Mouse (Mus musculus) intestine, embryonic 14.5 days (tissue): ENCODE data around the gene Slc10a7. TPM values are rescaled to one million over a fixed set of nuclear protein-coding genes. Genes with fewer than 3 reads are reported as not detected.

Experiments
- ATAC-seq: fragments of 200-750 bp; cut with Nextera tagmentation; replicated peaks from 2 replicates; pipeline ENCODE4 v1.8.0; 2017; ENCODE audit warnings: low read depth, moderate number of reproducible peaks, moderate TSS enrichment, moderate library complexity; ENCODE audit not compliant: low FRiP score, low TSS enrichment
- DNase-seq: peaks from one replicate; pipeline ENCODE4 v3.0.0-alpha.2; 2018; ENCODE audit warnings: low spot score
- H3K27ac ChIP-seq: fragments of 300-500 bp; sonication (generic); 2 replicates; pipeline ENCODE4 v1.5.1; 2014; ENCODE audit warnings: low read depth, mild to moderate bottlenecking, control low read depth
- H3K27me3 ChIP-seq: fragments of 300-500 bp; sonication (generic); replicated peaks from 2 replicates; pipeline ENCODE4 v1.6.1; 2014; ENCODE audit warnings: low read length, control low read depth; ENCODE audit not compliant: control insufficient read depth, insufficient read depth
- H3K36me3 ChIP-seq: fragments of 300-500 bp; sonication (generic); 2 replicates; pipeline ENCODE4 v1.6.1; 2014; ENCODE audit warnings: low read length, control low read depth; ENCODE audit not compliant: control insufficient read depth, insufficient read depth
- H3K4me1 ChIP-seq: fragments of 300-500 bp; sonication (generic); replicated peaks from 2 replicates; pipeline ENCODE4 v1.6.1; 2014; ENCODE audit warnings: low read length, control low read depth, mixed read lengths; ENCODE audit not compliant: control insufficient read depth, insufficient read depth
- H3K4me2 ChIP-seq: fragments of 300-500 bp; sonication (generic); 2 replicates; pipeline ENCODE4 v1.6.1; 2014; ENCODE audit warnings: low read length
- H3K4me3 ChIP-seq: fragments of 300-500 bp; sonication (generic); 2 replicates; pipeline ENCODE4 v1.5.1; 2014; ENCODE audit warnings: low read depth, low read length, control low read depth, mixed read lengths
- H3K9ac ChIP-seq: fragments of 300-500 bp; sonication (generic); 2 replicates; pipeline ENCODE4 v1.6.1; 2014; ENCODE audit warnings: mild to moderate bottlenecking, low read length
- H3K9me3 ChIP-seq: fragments of 300-500 bp; sonication (generic); 2 replicates; pipeline ENCODE4 v1.6.1; 2016; ENCODE audit warnings: low read length, control low read depth; ENCODE audit not compliant: control insufficient read depth
- WGBS: fragments of 180-500 bp; shearing (Covaris S2); extraction: QIAGEN DNeasy Blood & Tissue Kit; methylation state at CpG from one replicate; pipeline ENCODE4 v1.1.7; 2014; 5-methylcytosine and 5-hydroxymethylcytosine counted together
- polyA plus RNA-seq: library from polyadenylated mRNA; unstranded; fragments of >200 nt; fragmentation: Nextera tagmentation; extraction: Ambion mirVana; gene quantifications from 2 replicates; pipeline ENCODE4 v1.2.1, GENCODE M21; 2014

Slc10a7 gene
- polyA plus RNA-seq, 1 experiment from 2014 or later = 11.1 TPM

GRCm38 (mm10) chr8:78634523-78635240 lies 125.5 kb downstream of the Slc10a7 start:
- Histone ChIP-seq H3K27ac (no peak overlapping the region), H3K36me3 (no peaks in the 10 kb centered on the region), H3K9ac (no peak overlapping the region), H3K4me1 (0 out of 2 replicates have a peak, but pooled peaks cover 11% of the 10 kb centered on the region), H3K4me3 (no peak overlapping the region), H3K4me2 (0 out of 2 replicates have a peak overlapping the region, but pooled peaks have one; percentile 9), H3K9me3 (no peaks in the 10 kb centered on the region), H3K27me3 (no peaks in the 10 kb centered on the region)
- 46% methylated on average over 17 of the region's 17 CpGs for WGBS
- DNase-seq = no peak
- no peak for ATAC-seq

- H3K27me3 ChIP-seq = no peaks in the 10 kb centered on the region
- H3K4me1 ChIP-seq = 0 out of 2 replicates have a peak, but pooled peaks cover 9% of the 10 kb centered on the region
- DNase-seq = no peak
- WGBS = 79% methylated on average over 8 of the region's 8 CpGs
- H3K4me2 ChIP-seq = no peak overlapping the region
- H3K36me3 ChIP-seq = no peaks in the 10 kb centered on the region
- H3K9ac ChIP-seq = no peak overlapping the region
- H3K27ac ChIP-seq = no peak overlapping the region; the same call in 1 of the 2 replicates
- H3K9me3 ChIP-seq = no peaks in the 10 kb centered on the region
- no peak for ATAC-seq
- no peak overlapping the region for H3K4me3 ChIP-seq
Observed at GRCm38 (mm10) chr8:78635241-78635771, 126.2 kb downstream of the Slc10a7 start.

GRCm38 (mm10) chr8:78641919-78642318 lies 132.8 kb downstream of the Slc10a7 start:
- Histone ChIP-seq H3K4me1 (no peaks in the 10 kb centered on the region), H3K27me3 (no peaks in the 10 kb centered on the region), H3K4me3 (no peak overlapping the region), H3K27ac (no peak overlapping the region), H3K4me2 (no peak overlapping the region), H3K9ac (no peak overlapping the region), H3K36me3 (no peaks in the 10 kb centered on the region), H3K9me3 (no peaks in the 10 kb centered on the region)
- WGBS = 84% methylated on average over 9 of the region's 9 CpGs
- ATAC-seq (no peak), DNase-seq (no peak)

DNA sequence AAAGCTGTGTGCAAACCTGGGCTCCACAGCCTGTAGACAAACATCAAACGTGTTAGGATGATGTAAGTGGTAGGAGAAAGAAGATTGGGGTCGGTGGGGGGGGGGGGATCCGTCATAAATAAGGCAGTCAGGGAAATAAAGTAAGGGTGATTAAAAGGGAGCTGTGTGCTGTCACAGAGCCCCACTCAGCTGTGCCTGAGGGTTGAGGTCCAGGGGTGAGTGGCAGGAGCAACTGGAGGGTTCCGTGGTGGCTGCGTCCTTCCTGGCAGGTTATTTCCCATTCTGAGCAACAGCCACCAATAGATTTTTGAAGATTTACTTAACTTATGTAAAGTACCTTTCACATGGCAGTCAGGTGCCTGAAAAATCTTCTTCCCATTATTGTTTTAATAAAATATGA lies 133.2 kb downstream of the Slc10a7 start:
- 72% methylated on average over 5 of the region's 5 CpGs for WGBS
- Histone ChIP-seq H3K9me3 (no peaks in the 10 kb centered on the region), H3K27me3 (no peaks in the 10 kb centered on the region), H3K4me2 (no peak overlapping the region), H3K4me3 (no peak overlapping the region), H3K36me3 (no peaks in the 10 kb centered on the region), H3K4me1 (0 out of 2 replicates have a peak, but pooled peaks cover 5% of the 10 kb centered on the region), H3K9ac (no peak overlapping the region), H3K27ac (no peak overlapping the region)
- DNase-seq = no peak
- no peak for ATAC-seq

- no peaks in the 10 kb centered on the region for H3K27me3 ChIP-seq
- H3K27ac ChIP-seq = no peak overlapping the region
- DNase-seq = no peak
- 0 out of 2 replicates have a peak, but pooled peaks cover 6% of the 10 kb centered on the region for H3K4me1 ChIP-seq
- ATAC-seq = no peak
- H3K9me3 ChIP-seq = no peaks in the 10 kb centered on the region
- H3K9ac ChIP-seq = no peak overlapping the region
- H3K4me2 ChIP-seq = no peak overlapping the region
- WGBS = 53% methylated on average over 8 of the region's 8 CpGs
- no peak overlapping the region for H3K4me3 ChIP-seq
- H3K36me3 ChIP-seq = no peaks in the 10 kb centered on the region
Observed at GRCm38 (mm10) chr8:78647000-78647656, 138.0 kb downstream of the Slc10a7 start.

DNA sequence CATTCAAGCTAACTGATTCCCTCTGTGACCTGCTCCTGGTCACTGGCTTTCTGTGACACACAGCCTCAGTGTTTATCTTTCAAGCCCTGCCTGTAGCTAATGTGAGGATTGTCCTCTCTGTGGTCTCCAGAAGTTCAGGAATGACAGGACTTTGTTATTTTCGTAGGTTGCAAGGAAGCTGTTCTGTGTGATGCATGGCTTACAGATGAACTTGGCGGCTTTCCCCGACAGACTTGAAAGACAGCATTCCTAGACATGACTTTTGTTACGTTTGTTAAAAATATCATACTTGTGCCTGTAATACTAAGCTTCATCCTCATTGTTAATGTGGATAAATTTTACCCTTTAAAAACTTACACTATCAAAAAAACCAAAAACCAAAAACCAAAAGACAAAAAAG lies 138.7 kb downstream of the Slc10a7 start:
- DNase-seq (no peak), ATAC-seq (no peak)
- Histone ChIP-seq H3K4me3 (no peak overlapping the region), H3K4me1 (0 out of 2 replicates have a peak, but pooled peaks cover 6% of the 10 kb centered on the region), H3K4me2 (no peak overlapping the region), H3K9ac (no peak overlapping the region), H3K9me3 (no peaks in the 10 kb centered on the region), H3K27me3 (no peaks in the 10 kb centered on the region), H3K27ac (no peak overlapping the region), H3K36me3 (no peaks in the 10 kb centered on the region)
- 51% methylated on average over 4 of the region's 4 CpGs for WGBS

DNA sequence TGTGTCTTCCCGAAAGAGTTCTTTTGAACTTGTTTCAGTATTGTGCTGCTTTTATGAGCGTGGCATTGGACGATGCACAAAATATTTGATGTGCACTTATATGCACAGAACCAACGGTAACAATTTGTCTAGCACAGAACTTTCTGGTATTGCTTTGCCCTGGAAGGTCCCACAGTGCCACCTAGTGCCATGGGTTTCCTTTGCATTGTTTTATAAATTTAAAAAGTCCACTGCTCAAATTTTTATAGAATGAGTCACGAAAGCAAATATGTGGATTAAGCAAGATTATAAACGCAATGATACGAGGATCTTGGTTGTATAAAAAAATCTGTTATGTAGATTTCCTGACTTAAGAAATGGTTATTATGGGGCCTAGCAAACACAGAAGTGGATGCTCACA lies 139.8 kb downstream of the Slc10a7 start:
- Histone ChIP-seq H3K4me3 (no peak overlapping the region), H3K9ac (no peak overlapping the region), H3K4me1 (0 out of 2 replicates have a peak, but pooled peaks cover 6% of the 10 kb centered on the region), H3K9me3 (no peaks in the 10 kb centered on the region), H3K36me3 (no peaks in the 10 kb centered on the region), H3K27me3 (no peaks in the 10 kb centered on the region), H3K4me2 (no peak overlapping the region), H3K27ac (no peak overlapping the region)
- ATAC-seq (no peak), DNase-seq (peak; percentile 82)
- 39% methylated on average over 7 of the region's 7 CpGs for WGBS

GRCm38 (mm10) chr8:78651670-78652069 lies 142.5 kb downstream of the Slc10a7 start:
- Histone ChIP-seq H3K4me1 (0 out of 2 replicates have a peak, but pooled peaks cover 6% of the 10 kb centered on the region), H3K9me3 (no peaks in the 10 kb centered on the region), H3K4me2 (no peak overlapping the region), H3K4me3 (no peak overlapping the region), H3K9ac (no peak overlapping the region), H3K27ac (no peak overlapping the region), H3K36me3 (no peaks in the 10 kb centered on the region), H3K27me3 (no peaks in the 10 kb centered on the region)
- 72% methylated on average over 3 of the region's 3 CpGs for WGBS
- ATAC-seq (no peak), DNase-seq (no peak)
